ENCODE assay signal across 27 mouse cellular contexts in the genomic region with DNA sequence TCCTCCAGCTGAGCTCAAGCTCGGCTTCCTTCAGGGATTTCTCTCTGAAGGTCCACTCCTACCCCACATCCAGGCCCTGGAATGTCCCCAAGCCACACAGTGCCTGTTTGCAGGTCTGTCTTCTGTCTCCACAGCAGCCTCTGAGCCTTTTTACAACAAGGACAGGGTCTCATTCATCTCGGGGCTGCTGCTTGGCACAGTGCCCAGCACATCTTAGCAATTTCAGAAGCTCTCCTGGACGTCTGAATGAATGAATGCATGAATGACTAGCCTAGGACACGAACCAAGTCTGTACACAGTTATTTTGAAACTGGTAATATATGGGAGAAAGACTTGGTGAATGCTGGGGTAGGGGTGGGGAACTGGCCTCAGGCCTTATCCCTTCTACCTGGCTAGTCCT. TPM values are rescaled to one million over a fixed set of nuclear protein-coding genes. Genes with fewer than 3 reads are reported as not detected.
DNase-seq lines count a peak whose midpoint lies in the region; ATAC-seq and TF ChIP-seq lines count a peak whose summit lies in the region.
"Had no signal": no experiment of that assay in that cellular context is flagged by ENCODE, and none has a peak within 500 bp of the region (broad histone marks: within the 10 kb centered on the region; RNA-seq: fewer than 3 reads in every experiment).

No protein-coding gene starts in this region.

- H3K9ac ChIP-seq in embryonic facial prominence, embryonic 14.5 days (ENCODE audit: low read depth, low read length), result no peak overlapping the region
- H3K9ac ChIP-seq in hindbrain, postnatal 0 days (replicated peaks; ENCODE audit: low read length), result no peak overlapping the region
- no peak overlapping the region for H3K9ac ChIP-seq in hindbrain, embryonic 14.5 days
- H3K9ac ChIP-seq in lung, embryonic 14.5 days, result no peak overlapping the region
- H3K9ac ChIP-seq: embryonic facial prominence, embryonic 12.5 days; heart, embryonic 13.5 days had no signal

- H3K27ac ChIP-seq in embryonic facial prominence, embryonic 14.5 days (replicated peaks; ENCODE audit: low read depth, low read length), result no peak overlapping the region
- H3K27ac ChIP-seq in embryonic facial prominence, embryonic 10.5 days (replicated peaks), result no peak overlapping the region
- H3K27ac ChIP-seq in hindbrain, postnatal 0 days, result no peak overlapping the region
- no peak overlapping the region for H3K27ac ChIP-seq in hindbrain, embryonic 14.5 days
- no peak overlapping the region for H3K27ac ChIP-seq in lung, embryonic 14.5 days (ENCODE audit: low read depth)
- H3K27ac ChIP-seq: embryonic facial prominence, embryonic 12.5 days; heart, embryonic 13.5 days had no signal

- no peaks in the 10 kb centered on the region for H3K36me3 ChIP-seq in embryonic facial prominence, embryonic 14.5 days (ENCODE audit: control insufficient read depth, insufficient read depth, low read length)
- H3K36me3 ChIP-seq in embryonic facial prominence, embryonic 10.5 days (replicated peaks), result no peaks in the 10 kb centered on the region
- H3K36me3 ChIP-seq in hindbrain, postnatal 0 days (ENCODE audit: insufficient read depth, low read length), result no peaks in the 10 kb centered on the region
- H3K36me3 ChIP-seq in hindbrain, embryonic 14.5 days (replicated peaks; ENCODE audit: control insufficient read depth, insufficient read depth), result no peaks in the 10 kb centered on the region
- H3K36me3 ChIP-seq in lung, embryonic 14.5 days (ENCODE audit: insufficient read depth), result no peaks in the 10 kb centered on the region
- H3K36me3 ChIP-seq: embryonic facial prominence, embryonic 12.5 days; G1E; heart, embryonic 13.5 days had no signal

- DNase-seq in embryonic facial prominence, embryonic 14.5 days (ENCODE audit: low spot score), result peak; percentile 26
- DNase-seq in embryonic facial prominence, embryonic 10.5 days (ENCODE audit: low spot score), result no peak
- DNase-seq in hindbrain, postnatal 0 days (ENCODE audit: low spot score), result peak; percentile 49
- no peak for DNase-seq in hindbrain, embryonic 14.5 days (ENCODE audit: low spot score)
- DNase-seq in lung, embryonic 14.5 days, result peak; percentile 9
- no peak for DNase-seq in lung, adult 18-20 months
- DNase-seq in retina, postnatal 1 day, result peak; percentile 65
- no peak for DNase-seq in retina, embryonic 14.5 days (ENCODE audit: low spot score)
- DNase-seq: adrenal gland, adult 8-10 months; adrenal gland, postnatal 36 days; B cell, adult 2 months; cerebellum, adult 11 months; cerebellum, adult 8-10 months; cerebellum, postnatal 14 days; embryo, embryonic 11 days; gastrocnemius, postnatal 36 days; heart, adult 11 months; heart, postnatal 36 days had no signal

- ATAC-seq in embryonic facial prominence, embryonic 14.5 days (ENCODE audit: low read depth), result no peak
- ATAC-seq in hindbrain, postnatal 0 days, result no peak
- ATAC-seq in hindbrain, embryonic 14.5 days (ENCODE audit: low FRiP score), result no peak
- no peak for ATAC-seq in lung, embryonic 14.5 days (ENCODE audit: insufficient read depth)
- ATAC-seq: CD4-positive, CD25-positive, alpha-beta regulatory T cell, adult 4 months; hindbrain, embryonic 16.5 days had no signal

- no peaks in the 10 kb centered on the region; the same call in 1 of the 2 replicates for H3K4me1 ChIP-seq in embryonic facial prominence, embryonic 14.5 days (ENCODE audit: control insufficient read depth, insufficient read depth, low read length)
- peaks cover 19% of the 10 kb centered on the region for H3K4me1 ChIP-seq in embryonic facial prominence, embryonic 10.5 days
- peaks cover 4% of the 10 kb centered on the region; the same call in 1 of the 2 replicates for H3K4me1 ChIP-seq in hindbrain, postnatal 0 days (ENCODE audit: insufficient read depth, low read length)
- peaks cover 8% of the 10 kb centered on the region; the same call in 1 of the 2 replicates for H3K4me1 ChIP-seq in hindbrain, embryonic 14.5 days (replicated peaks; ENCODE audit: control insufficient read depth, insufficient read depth, low read length)
- H3K4me1 ChIP-seq in lung, embryonic 14.5 days (ENCODE audit: insufficient read depth), result no peaks in the 10 kb centered on the region
- H3K4me1 ChIP-seq: heart, embryonic 13.5 days had no signal

- H3K4me3 ChIP-seq in embryonic facial prominence, embryonic 14.5 days (ENCODE audit: low read depth, low read length), result no peak overlapping the region
- H3K4me3 ChIP-seq in embryonic facial prominence, embryonic 10.5 days, result no peak overlapping the region
- no peak overlapping the region for H3K4me3 ChIP-seq in hindbrain, postnatal 0 days (ENCODE audit: low read length)
- no peak overlapping the region for H3K4me3 ChIP-seq in hindbrain, embryonic 14.5 days (replicated peaks; ENCODE audit: low read length)
- H3K4me3 ChIP-seq in lung, embryonic 14.5 days (ENCODE audit: low read depth, low read length), result no peak overlapping the region
- H3K4me3 ChIP-seq: embryonic facial prominence, embryonic 12.5 days; heart, embryonic 13.5 days had no signal

- 19% methylated on average over 4 of the region's 4 CpGs for WGBS in embryonic facial prominence, embryonic 14.5 days
- 68% methylated on average over 4 of the region's 4 CpGs for WGBS in embryonic facial prominence, embryonic 10.5 days
- WGBS in hindbrain, postnatal 0 days, result 18% methylated on average over 4 of the region's 4 CpGs
- WGBS in hindbrain, embryonic 14.5 days, result 30% methylated on average over 4 of the region's 4 CpGs
- WGBS in lung, embryonic 14.5 days, result 16% methylated on average over 4 of the region's 4 CpGs

- H3K4me2 ChIP-seq in embryonic facial prominence, embryonic 14.5 days (ENCODE audit: low read depth, low read length), result no peak overlapping the region
- no peak overlapping the region for H3K4me2 ChIP-seq in hindbrain, postnatal 0 days (ENCODE audit: low read depth, low read length)
- no peak overlapping the region for H3K4me2 ChIP-seq in hindbrain, embryonic 14.5 days (replicated peaks)
- no peak overlapping the region for H3K4me2 ChIP-seq in lung, embryonic 14.5 days
- H3K4me2 ChIP-seq: embryonic facial prominence, embryonic 12.5 days; heart, embryonic 13.5 days had no signal

- TF ChIP-seq CTCF in hindbrain, postnatal 0 days (IDR thresholded peaks at IDR 0.05; ENCODE audit: low read depth), result no peak
- no peak for TF ChIP-seq CTCF in lung, embryonic 14.5 days (IDR thresholded peaks at IDR 0.05; ENCODE audit: low read depth)

- no peaks in the 10 kb centered on the region for H3K27me3 ChIP-seq in embryonic facial prominence, embryonic 14.5 days (replicated peaks; ENCODE audit: control insufficient read depth, insufficient read depth, low read length)
- peaks cover 55% of the 10 kb centered on the region for H3K27me3 ChIP-seq in embryonic facial prominence, embryonic 10.5 days (replicated peaks; ENCODE audit: low read depth, poor library complexity, severe bottlenecking)
- H3K27me3 ChIP-seq in hindbrain, postnatal 0 days (ENCODE audit: insufficient read depth, low read length), result no peaks in the 10 kb centered on the region
- no peaks in the 10 kb centered on the region for H3K27me3 ChIP-seq in hindbrain, embryonic 14.5 days (ENCODE audit: control insufficient read depth, insufficient read depth, low read length)
- H3K27me3 ChIP-seq in lung, embryonic 14.5 days (ENCODE audit: insufficient read depth, low read length), result no peaks in the 10 kb centered on the region
- H3K27me3 ChIP-seq: embryonic facial prominence, embryonic 12.5 days had no signal

- H3K9me3 ChIP-seq in embryonic facial prominence, embryonic 14.5 days (ENCODE audit: control insufficient read depth, low read length), result no peaks in the 10 kb centered on the region
- no peaks in the 10 kb centered on the region for H3K9me3 ChIP-seq in embryonic facial prominence, embryonic 10.5 days
- no peaks in the 10 kb centered on the region for H3K9me3 ChIP-seq in hindbrain, postnatal 0 days (ENCODE audit: low read length)
- no peaks in the 10 kb centered on the region for H3K9me3 ChIP-seq in hindbrain, embryonic 14.5 days (ENCODE audit: control insufficient read depth, low read length)
- no peaks in the 10 kb centered on the region for H3K9me3 ChIP-seq in lung, embryonic 14.5 days (ENCODE audit: low read depth, low read length)
- H3K9me3 ChIP-seq: embryonic facial prominence, embryonic 12.5 days; heart, embryonic 13.5 days had no signal

RNA-seq across cellular contexts. Expression of a gene that starts 52.1 kb away (rescaled TPM):
- not detected in 2 replicates for polyA plus RNA-seq in embryonic facial prominence, embryonic 14.5 days (2014; fragmentation: Nextera tagmentation; extraction: Ambion mirVana)
- not detected in 2 replicates for polyA plus RNA-seq in embryonic facial prominence, embryonic 10.5 days (2016; fragmentation: Nextera tagmentation; extraction: Ambion mirVana)
- not detected in 2 replicates for total RNA-seq in hindbrain, postnatal 0 days (2014; rRNA removed)
- polyA plus RNA-seq in hindbrain, postnatal 0 days (2015; fragmentation: Nextera tagmentation; extraction: Ambion mirVana), result 0.39 TPM in 1 of 2 replicates, not detected in the other
- polyA plus RNA-seq in hindbrain, embryonic 14.5 days (2014; fragmentation: Nextera tagmentation; extraction: Ambion mirVana), result 1.1 TPM in 1 of 2 replicates, not detected in the other
- not detected in 2 replicates for polyA plus RNA-seq in lung, embryonic 14.5 days (2014; fragmentation: Nextera tagmentation; extraction: Ambion mirVana)
- total RNA-seq: adrenal gland, adult 8-10 months; adrenal gland, postnatal 36 days; common myeloid progenitor, adult 5-6 weeks; gastrocnemius, adult 8-10 months; gastrocnemius, postnatal 36 days; heart, postnatal 36 days had no signal
- polyA plus RNA-seq: embryonic facial prominence, embryonic 12.5 days; G1E; heart, embryonic 13.5 days; heart, postnatal 0 days; hindbrain, embryonic 11.5 days; hindbrain, embryonic 16.5 days had no signal

Comparison
In these comparisons a context has a peak if more than half of its experiments do, and no peak if none do; other contexts are left out.
1. DNase-seq: peak in embryonic facial prominence, embryonic 14.5 days (single experiment), hindbrain, postnatal 0 days (single experiment), lung, embryonic 14.5 days (single experiment) and retina, postnatal 1 day (single experiment); none in embryonic facial prominence, embryonic 10.5 days (single experiment), hindbrain, embryonic 14.5 days (single experiment), lung, adult 18-20 months (0 of 2) and retina, embryonic 14.5 days (single experiment).